Mouse (Mus musculus) liver, embryonic 14.5 days (tissue): ENCODE data around the gene Syngr1.

Source experiments
- CTCF ChIP-seq: IDR thresholded peaks from 2 replicates; pipeline ENCODE4 v1.5.1; 2016; ENCODE audit warnings: antibody characterized with exemption, low read depth, control low read depth
- EP300 ChIP-seq: IDR thresholded peaks from 2 replicates; pipeline ENCODE4 v1.6.1; 2016; ENCODE audit warnings: antibody characterized with exemption, low read depth

GRCm38 (mm10) chr15:80159286-80159901 is 68.3 kb downstream of the Syngr1 start:
- TF ChIP-seq EP300 (no peak), CTCF (no peak)
